Mouse (Mus musculus) ES-Bruce4 (cell line): ENCODE results near the gene Bco1. TPM values are rescaled to one million over a fixed set of nuclear protein-coding genes. Genes with fewer than 3 reads are reported as not detected.
A peak's percentile ranks its signal among the peaks of the same experiment; 100 is the strongest.

ENCODE experiments used
- H3K27ac ChIP-seq: 2 replicates; pipeline ENCODE4 v1.5.1; 2012; ENCODE audit warnings: low read length, inconsistent platforms; ENCODE audit not compliant: insufficient read depth
- H3K27me3 ChIP-seq: 2 replicates; pipeline ENCODE4 v1.6.1; 2012; ENCODE audit warnings: mild to moderate bottlenecking, low read length, inconsistent platforms; ENCODE audit not compliant: control insufficient read depth, poor library complexity, insufficient read depth, severe bottlenecking
- H3K36me3 ChIP-seq: 2 replicates; pipeline ENCODE4 v1.6.1; 2012; ENCODE audit warnings: inconsistent platforms, mild to moderate bottlenecking, low read length, moderate library complexity; ENCODE audit not compliant: control insufficient read depth, poor library complexity, insufficient read depth, severe bottlenecking
- H3K4me1 ChIP-seq: one replicate; pipeline ENCODE4 v1.8.1; 2011; ENCODE audit warnings: low read length; ENCODE audit not compliant: control insufficient read depth, insufficient read depth
- H3K4me3 ChIP-seq: 2 replicates; pipeline ENCODE4 v1.5.1; 2011; ENCODE audit warnings: low read depth, mild to moderate bottlenecking, low read length
- H3K9ac ChIP-seq: 2 replicates; pipeline ENCODE4 v1.6.1; 2012; ENCODE audit warnings: low read depth, mild to moderate bottlenecking, inconsistent platforms; ENCODE audit not compliant: poor library complexity, severe bottlenecking
- H3K9me3 ChIP-seq: replicated peaks from 2 replicates; pipeline ENCODE4 v1.6.1; 2012; ENCODE audit warnings: mild to moderate bottlenecking, low read length, inconsistent platforms; ENCODE audit not compliant: control insufficient read depth, poor library complexity, insufficient read depth, severe bottlenecking
- CTCF ChIP-seq: IDR thresholded peaks from one replicate; pipeline ENCODE4 v1.8.1; 2011; ENCODE audit warnings: low read depth, low read length
- EP300 ChIP-seq: IDR thresholded peaks from 2 replicates; pipeline ENCODE4 v1.6.1; 2011; ENCODE audit warnings: low read depth, low read length; ENCODE audit not compliant: insufficient read depth
- POLR2A ChIP-seq: IDR thresholded peaks from one replicate; pipeline ENCODE4 v1.8.1; 2011; ENCODE audit warnings: low read length; ENCODE audit not compliant: insufficient read depth
- polyA plus RNA-seq: library from polyadenylated mRNA; stranded (reverse); fragments of >200 nt; gene quantifications from 2 replicates; pipeline ENCODE4 v1.2.4, GENCODE M21; 2011; ENCODE audit warnings: low read depth; ENCODE audit not compliant: missing spikeins, insufficient read depth, insufficient read length

The Bco1 gene
- polyA plus RNA-seq, 1 experiment = not detected

GRCm38 (mm10) chr8:117055097-117055496 lies 40.6 kb upstream of the Bco1 start:
- Histone ChIP-seq H3K27ac (no peak overlapping the region), H3K27me3 (no peaks in the 10 kb centered on the region), H3K36me3 (no peaks in the 10 kb centered on the region), H3K9me3 (no peaks in the 10 kb centered on the region), H3K9ac (no peak overlapping the region), H3K4me3 (no peak overlapping the region), H3K4me1 (no peaks in the 10 kb centered on the region)
- TF ChIP-seq CTCF (no peak), EP300 (no peak), POLR2A (no peak)

- Histone ChIP-seq H3K9me3 (peaks cover 3% of the 10 kb centered on the region; the same call in 1 of the 2 replicates), H3K4me1 (no peaks in the 10 kb centered on the region), H3K9ac (no peak overlapping the region), H3K27me3 (no peaks in the 10 kb centered on the region), H3K27ac (no peak overlapping the region), H3K4me3 (peak overlapping the region; percentile 14; the same call in 1 of the 2 replicates), H3K36me3 (no peaks in the 10 kb centered on the region)
- no peak for TF ChIP-seq CTCF
Measured at GRCm38 (mm10) chr8:117059021-117059420, 36.6 kb upstream of the Bco1 start.

GRCm38 (mm10) chr8:117060306-117060705 lies 35.3 kb upstream of the Bco1 start:
- Histone ChIP-seq H3K9me3 (peaks cover 3% of the 10 kb centered on the region; the same call in 1 of the 2 replicates), H3K4me1 (no peaks in the 10 kb centered on the region), H3K36me3 (no peaks in the 10 kb centered on the region), H3K27me3 (no peaks in the 10 kb centered on the region), H3K4me3 (no peak overlapping the region), H3K27ac (no peak overlapping the region), H3K9ac (no peak overlapping the region)
- TF ChIP-seq POLR2A (no peak), EP300 (no peak), CTCF (peak; percentile 56)

- H3K4me3 ChIP-seq = no peak overlapping the region
- no peaks in the 10 kb centered on the region for H3K4me1 ChIP-seq
- H3K9me3 ChIP-seq = peaks cover 3% of the 10 kb centered on the region; the same call in 1 of the 2 replicates
- H3K27ac ChIP-seq = no peak overlapping the region
- no peak for TF ChIP-seq CTCF
- no peak for TF ChIP-seq EP300
- no peak for TF ChIP-seq POLR2A
- H3K27me3 ChIP-seq = no peaks in the 10 kb centered on the region
- no peak overlapping the region for H3K9ac ChIP-seq
- H3K36me3 ChIP-seq = no peaks in the 10 kb centered on the region
Measured at GRCm38 (mm10) chr8:117061180-117061880, 34.3 kb upstream of the Bco1 start.

- H3K4me1 ChIP-seq = peaks cover 2% of the 10 kb centered on the region
- H3K36me3 ChIP-seq = no peaks in the 10 kb centered on the region
- peaks cover 3% of the 10 kb centered on the region; the same call in 1 of the 2 replicates for H3K9me3 ChIP-seq
- no peak overlapping the region for H3K9ac ChIP-seq
- TF ChIP-seq EP300 = no peak
- no peak for TF ChIP-seq POLR2A
- no peak for TF ChIP-seq CTCF
- H3K4me3 ChIP-seq = no peak overlapping the region
- H3K27me3 ChIP-seq = no peaks in the 10 kb centered on the region
- H3K27ac ChIP-seq = no peak overlapping the region
Measured at GRCm38 (mm10) chr8:117066955-117067354, 28.7 kb upstream of the Bco1 start.

GRCm38 (mm10) chr8:117067396-117067795 lies 28.3 kb upstream of the Bco1 start:
- H3K27ac ChIP-seq = no peak overlapping the region
- TF ChIP-seq CTCF = no peak
- TF ChIP-seq EP300 = no peak
- no peak for TF ChIP-seq POLR2A

More at GRCm38 (mm10) chr8:117067396-117067795, 28.3 kb upstream of the Bco1 start:
- Histone ChIP-seq H3K9ac (no peak overlapping the region), H3K4me3 (no peak overlapping the region), H3K36me3 (no peaks in the 10 kb centered on the region), H3K4me1 (peaks cover 2% of the 10 kb centered on the region), H3K27me3 (no peaks in the 10 kb centered on the region), H3K9me3 (peaks cover 2% of the 10 kb centered on the region; the same call in 1 of the 2 replicates)
